Mouse (Mus musculus): Measurements from ENCODE around the gene Arhgap10.

- TF ChIP-seq CTCF (conservative IDR thresholded peaks at IDR 0.05 in 1 of 2, IDR thresholded peaks at IDR 0.05 in 1 of 2; ENCODE audit: low read depth in 2 of 2, low read length in 2 of 2): no peak
- TF ChIP-seq USF1 (IDR thresholded peaks at IDR 0.05; ENCODE audit: low read depth, low read length): no peak
- TF ChIP-seq POLR2A (IDR thresholded peaks at IDR 0.05; ENCODE audit: low read depth, low read length): no peak
- TF ChIP-seq MXI1 (IDR thresholded peaks at IDR 0.05; ENCODE audit: low read depth, low read length): no peak
- TF ChIP-seq MAFK (IDR thresholded peaks at IDR 0.05; ENCODE audit: insufficient replicate concordance, low read length): no peak
- TF ChIP-seq ZNF384 (IDR thresholded peaks at IDR 0.05; ENCODE audit: low read depth, low read length): no peak
- no peak for TF ChIP-seq ZC3H11A (IDR thresholded peaks at IDR 0.05; ENCODE audit: low read depth, low read length)
- TF ChIP-seq HCFC1 (IDR thresholded peaks at IDR 0.05; ENCODE audit: low read depth, low read length): no peak
- no peak for TF ChIP-seq EP300 (IDR thresholded peaks at IDR 0.05; ENCODE audit: low read length)
- no peak for TF ChIP-seq NELFE (IDR thresholded peaks at IDR 0.05; ENCODE audit: low read depth, low read length)
- TF ChIP-seq ZMIZ1 (IDR thresholded peaks at IDR 0.05; ENCODE audit: low read depth, low read length): no peak
- no peak for TF ChIP-seq MYC (IDR thresholded peaks at IDR 0.05; ENCODE audit: low read depth, low read length)
- TF ChIP-seq ELF1 (IDR thresholded peaks at IDR 0.05; ENCODE audit: low read depth, low read length): no peak
- no peak for TF ChIP-seq POLR2AphosphoS2 (IDR thresholded peaks at IDR 0.05; ENCODE audit: low read depth, low read length)
Observed at GRCm38 (mm10) chr8:77354189-77354588, 163.6 kb downstream of the Arhgap10 start.

All from CH12.LX (cell line).